Mouse (Mus musculus) megakaryocyte, embryonic 14.5 days (primary cell): Measurements from ENCODE around the gene Lysmd4.

ENCODE experiments used
- FLI1 ChIP-seq: IDR thresholded peaks from 2 replicates; pipeline ENCODE4 v1.6.1; 2012; ENCODE audit warnings: low read length, inconsistent platforms, mixed read lengths
- GATA1 ChIP-seq: IDR thresholded peaks from 3 replicates; pipeline ENCODE4 v1.6.1; 2012; ENCODE audit warnings: mixed read lengths, low read length, inconsistent platforms, borderline replicate concordance

DNA sequence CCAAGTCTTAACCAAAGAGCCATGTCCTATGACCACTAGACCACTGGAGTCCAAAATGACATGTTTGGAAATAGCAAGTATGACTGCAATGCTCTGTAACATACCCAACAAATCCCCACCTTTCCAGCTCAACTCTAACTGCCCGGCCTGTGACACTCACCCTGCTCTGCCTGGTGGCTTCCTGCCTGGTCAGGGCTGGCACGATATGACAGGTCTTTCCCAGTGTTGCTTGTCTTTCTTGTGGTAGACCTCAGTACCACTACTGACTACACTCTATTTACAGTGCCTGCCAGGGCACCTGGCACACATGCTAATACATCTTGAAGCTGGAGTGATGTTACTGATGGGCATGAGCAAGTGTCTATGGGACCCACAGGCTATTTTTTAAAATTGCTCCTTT is 15.4 kb downstream of the Lysmd4 start:
- TF ChIP-seq GATA1 = no peak
- no peak for TF ChIP-seq FLI1
